Mouse (Mus musculus): ENCODE measurements at regions not wholly inside any gene's neighbourhood (a gene's known extent, or its start where the extent isn't known, plus 50 kb on each side); places are given as distances from the start of the nearest gene placed in this dataset.

DNA sequence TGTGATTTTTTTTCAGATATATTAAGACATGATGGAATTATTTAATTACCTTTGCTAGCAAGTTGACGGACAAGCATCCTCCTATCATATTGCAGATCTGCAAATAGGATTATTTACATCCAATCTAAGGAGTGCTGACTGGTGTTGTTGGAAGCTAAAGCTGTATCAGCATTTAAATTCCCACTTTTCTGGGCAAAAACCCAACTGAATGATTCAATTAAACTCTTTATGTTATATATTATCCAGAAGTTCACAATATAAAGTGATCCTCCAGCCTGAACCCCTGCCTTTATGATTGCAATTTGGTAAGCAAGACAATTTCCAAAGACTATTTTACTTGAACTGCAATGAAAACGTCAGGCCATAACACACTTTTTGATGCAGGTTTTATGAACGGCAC, 304.1 kb downstream of the Gm10295 start:
- TF ChIP-seq ETS1 (conservative IDR thresholded peaks at IDR 0.05; ENCODE audit: low read depth, low read length), result no peak
- TF ChIP-seq CHD1 (IDR thresholded peaks at IDR 0.05; ENCODE audit: low read depth, low read length), result no peak
- no peak for TF ChIP-seq MYC (IDR thresholded peaks at IDR 0.05; ENCODE audit: low read depth, low read length)
- TF ChIP-seq CTCF (conservative IDR thresholded peaks at IDR 0.05 in 1 of 2, IDR thresholded peaks at IDR 0.05 in 1 of 2; ENCODE audit: low read depth in 2 of 2, low read length in 2 of 2), result no peak
- TF ChIP-seq ZNF384 (IDR thresholded peaks at IDR 0.05; ENCODE audit: low read depth, low read length), result no peak
- TF ChIP-seq E2F4 (IDR thresholded peaks at IDR 0.05; ENCODE audit: insufficient replicate concordance, low read depth, low read length), result no peak
- TF ChIP-seq EP300 (IDR thresholded peaks at IDR 0.05; ENCODE audit: low read length), result no peak
- no peak for TF ChIP-seq TBP (conservative IDR thresholded peaks at IDR 0.05; ENCODE audit: low read depth, low read length)
- no peak for TF ChIP-seq MAX (IDR thresholded peaks at IDR 0.05; ENCODE audit: low read length)
- TF ChIP-seq MAFK (IDR thresholded peaks at IDR 0.05; ENCODE audit: insufficient replicate concordance, low read length), result no peak
- TF ChIP-seq POLR2A (IDR thresholded peaks at IDR 0.05; ENCODE audit: low read depth, low read length), result no peak
- no peak for TF ChIP-seq BHLHE40 (IDR thresholded peaks at IDR 0.05; ENCODE audit: low read depth, low read length)

All from CH12.LX (cell line).